Mouse (Mus musculus) heart, adult 2 months (tissue): ENCODE measurements around the gene Dhrs4.

ENCODE experiments used
- CTCF ChIP-seq: fragments of 200-600 bp; IDR thresholded peaks from 2 replicates; pipeline ENCODE4 v1.8.1; 2022; ENCODE audit warnings: antibody characterized with exemption, mild to moderate bottlenecking, moderate library complexity
- EP300 ChIP-seq: fragments of 200-500 bp; IDR thresholded peaks from 2 replicates; pipeline ENCODE4 v1.6.1; 2011; ENCODE audit warnings: low read depth, low read length, control low read depth; ENCODE audit not compliant: insufficient read depth
- POLR2A ChIP-seq: fragments of 200-500 bp; IDR thresholded peaks from 2 replicates; pipeline ENCODE4 v1.6.1; 2011; ENCODE audit warnings: mild to moderate bottlenecking, low read depth, low read length, control low read depth; ENCODE audit not compliant: insufficient read depth

DNA sequence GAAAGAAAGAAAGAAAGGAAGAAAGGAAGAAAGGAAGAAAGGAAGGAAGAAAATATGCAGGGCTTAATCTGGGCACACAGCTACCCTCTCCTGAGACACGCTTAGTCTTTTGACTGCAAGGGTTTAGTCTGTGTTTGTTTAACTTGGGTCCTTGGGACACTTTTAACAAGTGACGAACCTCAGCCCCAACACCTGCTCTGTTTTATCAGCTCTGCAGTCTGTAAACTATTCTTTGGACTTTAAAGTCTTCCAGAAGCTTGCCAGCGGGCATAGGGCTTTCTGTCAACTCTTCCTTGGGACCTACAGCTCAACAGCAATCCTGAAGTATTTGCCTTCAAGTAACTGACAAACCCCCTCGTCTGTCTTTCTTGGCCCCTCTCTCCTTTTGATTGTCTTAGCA lies 16.8 kb upstream of the Dhrs4 start:
- no peak for TF ChIP-seq CTCF
- no peak for TF ChIP-seq EP300
- no peak for TF ChIP-seq POLR2A
